Mouse (Mus musculus): ENCODE measurements around the gene Gm10271. TPM values are rescaled to one million over a fixed set of nuclear protein-coding genes. Genes with fewer than 3 reads are reported as not detected.

Gene Gm10271
- polyA plus RNA-seq (2012; rRNA removed): not detected in 2 replicates

DNA sequence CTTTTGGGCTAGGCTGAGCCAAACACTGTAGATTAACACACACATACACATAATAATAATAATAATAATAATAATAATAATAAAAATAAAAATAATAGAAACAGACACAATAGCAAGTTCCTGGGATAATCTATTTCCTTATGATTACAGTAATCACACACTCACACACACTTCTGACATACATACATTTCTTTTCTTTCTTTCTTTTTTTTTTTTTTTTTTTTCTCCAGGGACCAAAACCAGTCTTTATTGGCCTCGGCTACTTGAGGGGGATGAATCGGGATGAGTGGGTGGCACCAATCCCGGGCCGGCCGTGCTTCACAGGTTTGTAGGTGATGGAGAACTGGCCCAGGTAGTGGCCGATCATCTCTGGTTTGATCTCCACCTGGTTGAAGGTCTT lies at the start of gene Gm10271:
TSS of gene Gm10271 (minus strand) at position 101 of the 400 bp plus-strand sequence.
- DNase-seq (ENCODE audit: low read depth, low spot score): no peak
- 98% methylated on average over 6 of the region's 6 CpGs for WGBS

DNA sequence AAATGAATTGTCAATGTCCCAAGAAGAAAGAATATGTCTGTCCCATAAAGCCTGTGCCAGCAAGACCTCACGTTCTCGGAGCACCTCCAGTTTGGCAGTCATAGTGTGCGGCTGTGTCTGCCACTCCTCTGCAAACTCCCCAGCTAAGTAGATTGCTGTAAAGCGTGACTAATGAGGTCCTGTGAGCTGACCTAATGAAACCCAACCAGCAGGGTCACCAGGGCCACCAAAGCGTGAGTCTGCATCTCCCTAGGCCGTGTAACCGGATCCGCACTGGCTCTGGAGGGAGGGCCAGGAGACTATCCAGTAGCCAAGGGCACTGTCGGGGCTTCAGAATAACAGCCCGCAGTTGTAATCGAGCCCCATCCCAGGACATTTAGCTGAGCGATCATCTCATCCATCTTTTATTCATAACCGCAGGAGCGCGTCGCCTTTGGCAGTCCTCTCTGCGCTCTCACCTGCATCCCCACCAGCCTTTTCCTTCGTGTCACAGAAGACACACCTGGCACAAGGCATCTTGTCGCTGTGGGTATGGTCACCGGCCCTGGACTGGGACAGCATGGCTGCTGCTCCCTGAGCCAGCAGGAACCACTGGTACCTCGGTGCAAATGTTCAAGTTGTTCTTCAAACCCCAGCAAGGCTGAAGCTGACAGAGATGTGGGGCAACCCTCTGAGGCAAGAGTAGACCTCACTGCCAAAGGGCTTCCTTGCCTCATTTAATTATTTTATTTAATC lies 48.8 kb upstream of the Gm10271 start:
- no peak for DNase-seq (ENCODE audit: low read depth, low spot score)
- WGBS: 48% methylated on average over 21 of the region's 21 CpGs

DNA sequence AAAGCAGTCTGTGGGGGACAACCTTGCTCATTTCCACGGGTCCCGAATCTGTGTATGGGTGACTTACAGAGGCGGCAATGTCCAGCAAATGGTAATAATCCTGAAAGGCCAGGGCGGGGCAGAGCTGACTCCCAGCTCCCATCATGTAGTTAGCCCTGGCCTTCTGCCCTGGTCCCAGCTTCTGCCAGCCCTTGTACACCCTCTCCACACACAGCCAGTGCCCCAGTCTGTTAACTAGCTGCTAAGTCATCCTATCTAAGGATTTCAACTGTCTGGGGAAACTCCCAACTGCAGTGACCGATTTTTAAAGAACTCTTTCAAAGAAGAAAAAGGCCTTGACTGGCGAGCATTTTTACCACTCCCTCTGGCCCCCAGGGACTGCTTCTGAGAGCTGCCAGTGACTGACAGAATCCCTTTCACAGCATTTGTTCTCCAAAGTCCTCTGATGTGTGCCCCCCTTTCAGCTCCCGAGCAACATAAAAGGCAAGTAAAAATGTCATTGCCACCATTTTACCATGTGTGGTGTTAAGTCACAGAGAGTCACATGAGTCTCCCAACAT lies 46.0 kb upstream of the Gm10271 start:
- 83% methylated on average over 7 of the region's 7 CpGs for WGBS
- DNase-seq (ENCODE audit: low read depth, low spot score): no peak

DNA sequence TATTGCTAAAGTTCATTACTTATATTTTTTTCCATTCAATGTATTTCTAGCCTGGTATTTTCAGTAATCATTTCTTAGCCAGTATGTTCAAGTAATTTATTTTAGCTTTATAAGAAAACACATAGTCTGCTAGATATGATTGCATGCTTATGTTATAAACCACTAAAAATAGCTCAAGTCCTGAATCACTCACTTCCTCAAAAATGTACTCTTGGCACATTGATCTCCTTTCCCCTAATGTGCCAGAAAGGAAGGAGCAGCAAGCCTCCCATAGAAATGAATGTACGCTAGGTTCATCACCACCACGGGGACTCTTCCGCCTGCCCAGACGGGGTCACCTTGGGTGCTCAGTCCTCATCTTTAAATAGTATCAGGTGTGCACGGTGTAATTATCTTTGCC lies 42.2 kb upstream of the Gm10271 start:
- WGBS: 68% methylated on average over 5 of the region's 5 CpGs
- no peak for DNase-seq (ENCODE audit: low read depth, low spot score)

DNA sequence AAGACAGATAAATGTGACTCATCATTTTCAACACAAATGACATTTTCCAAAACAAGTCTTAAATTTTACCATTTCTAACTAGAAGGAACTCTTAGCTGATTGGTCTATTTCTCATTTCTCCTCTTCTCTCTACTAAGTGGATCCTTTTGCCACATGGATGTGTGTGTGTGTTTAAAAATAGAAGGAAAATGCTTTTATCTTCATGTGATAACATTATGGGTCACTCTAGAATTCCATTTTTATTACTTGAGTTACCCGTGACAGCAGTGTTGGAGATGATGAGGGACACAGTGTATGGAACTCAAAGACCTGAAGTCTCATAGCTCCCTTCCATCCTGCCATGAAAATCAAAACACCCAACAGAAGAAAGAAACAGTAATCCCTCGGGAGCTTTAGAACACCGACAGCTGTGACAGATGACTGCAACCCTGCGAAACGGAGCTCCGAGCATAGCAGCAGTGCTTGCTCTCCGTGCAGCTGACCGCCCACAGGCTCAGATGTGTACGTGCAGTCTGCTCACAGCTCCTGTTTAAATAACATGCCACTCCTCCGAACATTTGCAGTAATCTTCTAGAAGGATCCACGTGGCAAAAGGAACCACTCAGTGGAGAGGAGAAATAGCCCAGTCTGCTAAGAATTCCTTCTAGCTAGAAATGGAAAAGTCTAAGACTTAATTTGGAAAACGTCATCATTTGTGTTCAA lies 41.4 kb upstream of the Gm10271 start:
- 18% methylated on average over 12 of the region's 12 CpGs for WGBS
- no peak for DNase-seq (ENCODE audit: low read depth, low spot score)

DNA sequence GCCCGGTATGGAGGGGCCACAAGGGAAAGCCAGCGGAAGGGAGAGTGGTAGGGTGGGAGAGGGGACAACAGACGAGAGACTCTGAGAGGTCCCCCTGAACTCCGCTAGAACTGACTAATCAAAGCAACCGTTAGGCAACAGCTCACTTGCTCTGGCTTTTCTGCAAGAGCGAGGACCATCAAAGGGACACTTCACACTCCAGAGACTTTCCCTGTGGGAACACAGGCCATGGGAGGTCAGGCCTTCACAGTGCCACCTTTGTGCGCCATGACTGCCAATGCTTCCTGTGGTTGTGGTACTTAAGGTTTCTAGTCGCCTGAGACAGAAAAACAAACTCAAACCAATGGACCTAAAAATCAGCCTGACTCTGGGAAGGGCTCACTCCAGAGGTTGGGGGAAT lies 38.6 kb upstream of the Gm10271 start:
- no peak for DNase-seq (ENCODE audit: low read depth, low spot score)
- 90% methylated on average over 8 of the region's 8 CpGs for WGBS

DNA sequence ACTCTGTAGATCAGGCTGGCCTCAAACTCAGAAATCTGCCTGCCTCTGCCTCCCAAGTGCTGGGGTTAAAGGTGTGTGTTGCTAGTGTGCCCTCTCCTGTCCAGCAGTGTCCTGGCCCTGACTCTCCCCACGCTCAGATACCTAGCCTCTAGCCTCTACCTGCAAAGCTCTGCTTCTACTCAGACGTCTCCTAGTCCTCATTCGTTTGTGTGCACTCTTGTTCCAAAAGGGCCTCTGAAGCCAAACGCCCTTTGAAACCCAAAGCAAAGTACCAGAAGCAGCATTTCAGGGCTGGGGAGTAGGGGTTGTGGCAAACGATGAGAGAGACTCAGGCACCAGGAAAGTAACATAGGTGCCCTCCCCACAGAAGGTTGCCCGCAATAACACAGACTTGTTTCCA lies 37.3 kb upstream of the Gm10271 start:
- 73% methylated on average over 6 of the region's 6 CpGs for WGBS
- no peak for DNase-seq (ENCODE audit: low read depth, low spot score)

DNA sequence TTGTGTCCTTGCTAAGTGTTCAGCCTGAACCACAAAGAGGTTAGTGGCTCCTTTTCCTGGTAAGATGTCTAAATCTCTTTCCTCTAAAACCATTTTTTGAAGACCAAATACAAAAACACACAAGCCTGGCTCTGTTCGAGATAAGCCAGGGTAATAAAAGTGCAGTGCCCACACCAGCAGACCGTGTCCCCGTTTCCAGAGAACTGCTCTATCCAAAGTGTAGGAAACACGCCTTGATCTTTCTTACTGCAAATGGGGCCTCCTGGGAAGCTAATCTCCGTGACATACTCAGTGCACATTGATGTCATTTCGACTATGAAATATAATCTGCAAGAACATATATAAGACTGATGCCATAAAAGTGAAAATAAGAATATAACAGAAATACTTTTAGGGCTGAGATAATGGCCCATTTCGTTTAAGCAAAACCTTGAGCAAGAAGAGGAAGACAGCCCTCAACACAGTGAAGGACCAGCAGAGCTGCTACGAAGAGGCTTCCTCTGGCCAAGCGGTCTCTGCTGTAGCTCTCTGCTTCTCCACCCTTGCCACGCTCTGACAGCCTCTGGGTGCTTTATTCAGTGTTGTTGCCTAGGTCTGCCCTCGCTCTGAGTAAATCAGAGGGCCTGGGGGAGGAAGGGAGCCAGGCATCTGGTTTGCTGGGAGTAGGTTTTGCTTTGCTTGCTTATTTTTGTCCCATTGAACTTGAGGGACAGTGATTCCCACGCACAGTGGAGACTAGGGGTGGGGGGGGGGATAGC lies 33.5 kb upstream of the Gm10271 start:
- no peak for DNase-seq (ENCODE audit: low read depth, low spot score)
- 50% methylated on average over 12 of the region's 12 CpGs for WGBS

DNA sequence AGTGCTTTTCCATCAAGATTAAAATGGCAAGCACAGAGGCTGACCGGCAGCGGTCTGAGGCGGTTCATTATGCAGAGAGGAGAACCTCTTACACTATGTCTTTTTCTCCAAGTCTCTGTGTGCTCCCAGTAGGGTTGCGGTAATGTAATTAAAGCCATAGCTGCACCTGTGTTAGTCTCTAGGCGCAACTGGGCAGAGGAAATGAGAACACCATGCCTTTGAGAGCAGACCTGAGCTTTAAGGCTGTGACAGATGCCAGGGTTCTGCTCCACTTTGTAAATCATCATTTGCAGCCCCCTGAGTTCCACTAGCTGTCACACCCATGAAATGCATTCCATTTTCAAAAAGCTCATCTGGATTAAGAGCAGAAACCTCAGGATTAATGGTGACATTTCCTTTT lies 32.3 kb upstream of the Gm10271 start:
- 88% methylated on average over 5 of the region's 5 CpGs for WGBS
- DNase-seq (ENCODE audit: low read depth, low spot score): no peak

DNA sequence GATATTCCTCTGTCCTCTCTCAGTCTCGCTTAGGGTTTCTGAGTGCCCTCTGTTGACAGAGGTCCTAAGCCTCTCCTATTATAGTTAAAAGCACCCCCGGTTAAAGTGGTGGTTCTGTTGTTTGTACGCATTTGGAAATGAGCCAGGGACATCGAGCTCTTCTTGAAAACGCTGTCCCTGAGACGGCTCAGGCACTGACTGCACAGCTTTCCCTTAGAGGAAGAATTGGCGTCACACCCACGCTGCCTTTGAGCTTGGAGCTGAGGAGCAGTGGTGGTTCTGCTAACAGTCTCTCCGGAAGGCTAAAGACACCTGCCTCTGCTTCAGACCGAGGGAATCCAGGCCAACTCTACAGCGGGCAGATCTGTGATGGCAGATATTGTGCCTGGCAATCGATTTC lies 28.6 kb upstream of the Gm10271 start:
- WGBS: 41% methylated on average over 12 of the region's 12 CpGs
- no peak for DNase-seq (ENCODE audit: low read depth, low spot score)

DNA sequence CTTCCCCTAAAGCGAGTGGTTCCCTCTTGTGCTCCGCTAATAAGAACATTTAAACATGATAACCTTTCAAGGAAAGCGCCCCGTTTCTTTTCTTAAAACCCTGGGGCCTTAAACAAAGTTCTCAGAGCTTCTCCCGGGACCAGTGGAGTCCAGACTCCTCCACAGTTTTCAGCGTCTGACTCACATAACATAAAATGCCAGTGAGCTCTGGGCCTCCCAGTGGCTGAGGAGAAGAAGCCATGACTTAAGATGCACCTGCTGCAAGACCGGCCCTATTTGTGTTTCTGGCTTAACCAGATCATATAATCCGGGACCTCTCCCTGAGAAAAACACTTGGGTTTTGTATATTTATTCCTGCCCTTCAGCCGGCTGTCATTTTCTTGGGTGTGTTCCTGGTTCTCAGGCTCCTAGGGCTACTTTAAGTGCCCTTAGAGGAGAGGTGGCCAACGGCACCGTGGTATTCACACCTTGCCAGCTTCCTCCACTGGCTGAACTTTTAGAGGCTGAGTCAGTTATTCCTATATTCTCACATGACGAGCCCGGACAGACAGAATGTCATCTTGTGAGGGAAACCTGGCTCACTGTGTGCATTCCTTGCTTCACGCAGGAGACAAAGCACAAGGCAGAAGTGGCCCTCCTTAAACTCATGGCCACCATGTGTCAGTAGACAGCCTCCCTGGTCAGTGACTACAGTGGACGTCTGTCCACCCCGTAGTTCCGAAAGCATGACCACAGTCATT lies 26.5 kb upstream of the Gm10271 start:
- 53% methylated on average over 17 of the region's 17 CpGs for WGBS
- no peak for DNase-seq (ENCODE audit: low read depth, low spot score)

DNA sequence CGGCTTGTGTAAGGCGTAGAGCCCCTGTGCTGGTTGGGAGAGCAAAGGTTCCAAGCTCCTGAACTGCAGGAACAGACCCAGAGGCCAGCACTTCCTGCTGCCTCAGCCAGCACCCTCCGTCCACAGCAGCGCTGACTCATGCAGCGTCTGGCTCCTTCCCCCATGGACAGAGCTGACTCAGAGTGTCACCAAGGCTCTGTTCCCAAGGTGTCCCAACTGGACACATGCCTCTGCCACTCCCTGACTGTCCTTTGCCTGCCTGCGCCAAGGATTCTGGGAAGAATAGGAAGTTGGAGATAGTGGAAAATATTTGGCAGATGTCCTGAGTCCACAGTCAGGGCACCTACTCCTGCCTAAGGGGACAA lies 23.8 kb upstream of the Gm10271 start:
- peak; percentile 63 for DNase-seq (ENCODE audit: low read depth, low spot score)
- 10% methylated on average over 6 of the region's 6 CpGs for WGBS

DNA sequence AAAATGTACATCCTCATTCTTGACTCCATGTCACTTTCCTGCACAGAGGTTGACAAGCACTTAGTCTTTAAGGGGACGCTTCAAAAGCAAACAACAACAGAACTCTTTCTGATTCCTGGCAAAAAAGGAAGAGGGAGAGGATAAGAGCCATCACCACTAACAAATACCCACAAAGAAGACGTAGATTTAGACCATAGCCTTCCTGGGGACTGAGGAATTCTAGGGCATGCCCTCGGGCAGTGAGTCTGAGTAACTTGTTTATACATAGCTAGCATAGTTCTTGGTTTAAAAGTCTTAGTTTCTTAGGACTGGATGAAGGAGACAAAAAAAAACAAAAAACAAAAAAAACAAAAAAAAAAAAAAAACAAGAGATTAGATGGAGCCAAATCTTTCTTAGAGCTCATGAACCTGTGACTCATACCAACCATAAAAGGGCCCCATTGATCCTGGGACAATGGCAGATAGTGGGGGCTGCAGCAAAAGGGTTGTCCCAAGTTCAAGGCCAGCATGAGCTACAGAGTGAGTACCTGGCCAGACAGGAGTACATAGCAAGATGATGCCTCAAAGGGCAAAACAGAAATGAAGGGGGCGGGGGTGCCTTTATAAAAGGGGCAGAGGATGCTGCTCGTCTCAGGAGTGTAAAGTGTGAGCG lies 23.3 kb upstream of the Gm10271 start:
- 52% methylated on average over 6 of the region's 6 CpGs for WGBS
- no peak for DNase-seq (ENCODE audit: low read depth, low spot score)

DNA sequence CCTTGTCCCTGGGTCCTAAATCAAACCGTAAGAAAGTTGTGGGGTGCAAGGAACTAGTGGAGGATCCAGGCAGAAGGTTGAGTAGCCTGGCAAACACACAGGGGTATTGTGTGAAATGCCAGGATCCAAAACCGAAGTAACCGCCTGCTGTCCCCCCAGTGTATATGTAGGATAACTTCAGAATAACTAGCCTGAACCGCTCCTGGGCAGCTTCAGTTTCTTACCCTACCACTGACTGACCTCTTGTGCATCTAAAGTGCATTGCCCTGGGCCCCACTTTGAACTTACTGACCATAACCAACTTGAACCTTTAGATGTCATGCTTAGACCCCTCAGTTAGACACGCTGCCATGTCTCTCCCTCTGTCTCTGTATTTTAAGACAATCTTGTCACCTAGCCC lies 22.8 kb upstream of the Gm10271 start:
- WGBS: 89% methylated on average over 5 of the region's 5 CpGs
- no peak for DNase-seq (ENCODE audit: low read depth, low spot score)

DNA sequence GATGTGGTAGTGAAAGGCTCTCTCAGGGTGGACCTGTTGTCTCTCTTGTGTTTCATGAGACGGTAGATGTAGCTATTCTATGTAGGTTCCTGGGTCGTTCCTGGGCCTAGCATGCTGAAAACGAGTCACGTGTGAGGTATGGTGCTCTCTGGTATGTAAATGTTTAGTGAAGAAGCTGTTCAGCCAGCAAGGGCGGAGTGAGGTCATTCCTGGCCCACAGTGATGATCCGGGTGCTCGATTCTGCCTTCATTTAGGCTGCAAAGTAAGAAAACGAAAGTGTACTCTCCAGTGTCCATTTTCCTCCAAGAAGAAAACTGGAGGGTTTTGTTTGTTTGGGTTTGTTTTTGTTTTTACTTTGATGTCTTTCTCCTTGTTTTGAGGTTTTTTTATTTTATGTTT lies 21.6 kb upstream of the Gm10271 start:
- WGBS: 47% methylated on average over 8 of the region's 8 CpGs
- DNase-seq (ENCODE audit: low read depth, low spot score): no peak

DNA sequence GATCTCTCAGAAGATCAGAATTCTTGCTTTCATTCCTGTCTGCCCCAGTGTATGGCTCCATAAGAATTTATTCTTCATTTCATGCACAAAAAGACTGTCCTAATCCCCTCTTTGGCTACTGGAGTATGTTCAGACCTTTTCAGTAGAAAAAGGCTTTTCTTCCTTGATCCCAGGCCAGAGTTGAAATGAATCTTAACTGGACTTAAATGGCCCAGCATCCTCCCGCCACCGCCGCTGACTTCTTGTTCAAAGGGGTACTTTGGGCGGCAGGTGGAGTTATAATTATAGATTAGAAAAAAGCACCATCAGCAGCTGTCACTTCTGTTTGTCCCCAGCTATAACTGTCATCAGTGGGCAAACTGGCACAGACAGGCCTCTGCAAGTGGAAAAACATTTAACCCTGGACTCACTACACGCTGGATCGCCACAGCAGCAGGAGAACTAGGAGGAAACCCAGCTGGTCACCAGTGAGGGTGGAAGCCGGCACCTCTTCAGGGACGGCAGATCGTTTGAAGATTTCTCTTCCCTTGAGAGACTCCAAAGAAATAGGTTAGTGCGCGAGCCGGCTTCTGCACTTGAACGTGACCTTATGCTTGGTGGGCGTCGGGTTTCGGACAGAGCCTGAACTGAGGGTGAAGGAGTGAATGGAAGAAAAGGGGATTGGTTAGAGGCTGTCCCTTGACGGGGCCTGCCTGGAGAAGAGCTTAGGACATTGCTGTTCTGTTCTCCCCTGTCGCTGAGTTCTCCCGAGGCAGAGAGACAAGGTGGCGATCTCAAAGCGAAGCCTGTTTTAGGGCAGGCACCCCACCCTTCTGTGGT lies 14.1 kb upstream of the Gm10271 start, which contains the start of gene Best3:
TSS of gene Best3 (plus strand) at position 51 of the 819 bp plus-strand sequence.
- no peak for DNase-seq (ENCODE audit: low read depth, low spot score)
- 46% methylated on average over 21 of the region's 21 CpGs for WGBS

DNA sequence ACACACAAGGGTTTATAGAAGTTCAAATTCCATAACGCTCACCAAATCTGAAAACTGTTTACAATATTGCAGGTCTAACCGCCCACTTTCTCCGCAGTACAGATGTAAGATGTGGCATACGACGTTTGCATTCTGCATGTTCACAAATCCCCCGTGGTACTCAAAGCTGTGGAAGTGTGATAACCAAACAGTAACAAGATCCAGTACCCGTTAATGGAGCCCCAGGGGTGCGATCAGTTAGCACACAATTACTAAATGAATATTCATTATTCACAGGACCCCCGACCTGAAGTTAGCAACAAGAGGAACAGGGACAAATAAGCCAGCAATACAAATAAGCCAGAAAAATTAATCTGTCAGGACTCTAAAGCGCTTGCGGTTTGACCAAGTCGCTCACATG lies 12.4 kb upstream of the Gm10271 start:
- WGBS: 59% methylated on average over 12 of the region's 12 CpGs
- no peak for DNase-seq (ENCODE audit: low read depth, low spot score)

DNA sequence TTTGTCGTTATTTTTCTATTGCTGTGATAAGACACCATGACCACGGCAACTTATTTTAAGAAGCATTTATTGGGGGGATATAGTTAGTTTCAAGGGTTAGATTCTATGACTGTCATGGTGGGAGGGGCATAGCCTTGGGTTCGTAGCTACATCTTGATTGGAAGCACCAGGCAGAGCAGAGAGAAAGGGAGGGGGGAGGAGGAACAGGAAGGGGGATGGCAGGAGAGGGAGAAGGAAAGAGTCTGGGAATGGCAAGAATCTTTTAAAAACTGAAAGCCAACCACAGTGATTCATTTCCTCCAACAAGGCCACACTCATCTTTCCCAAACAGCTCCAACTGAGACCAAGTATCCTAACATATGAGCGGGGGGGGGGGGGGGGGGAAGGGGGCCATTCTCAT lies 10.1 kb upstream of the Gm10271 start:
- no peak for DNase-seq (ENCODE audit: low read depth, low spot score)
- WGBS: 68% methylated on average over 4 of the region's 4 CpGs

All from large intestine, adult 2 months (tissue).